Mouse (Mus musculus) embryonic facial prominence, embryonic 11.5 days (tissue): Measurements from ENCODE around the gene Ptk7. TPM values are rescaled to one million over a fixed set of nuclear protein-coding genes. Genes with fewer than 3 reads are reported as not detected.
"Not testable (repeated sequence)": the region's sequence is repeated elsewhere in the genome, so short reads cannot be mapped to it uniquely, and the experiment has no call there.

Source experiments
- ATAC-seq: fragments of 200-750 bp; cut with Nextera tagmentation; replicated peaks from 2 replicates; pipeline ENCODE4 v1.8.0; 2017; ENCODE audit warnings: low read depth; ENCODE audit not compliant: insufficient number of reproducible peaks, low FRiP score, low TSS enrichment
- DNase-seq: peaks from one replicate; pipeline ENCODE4 v3.0.0-alpha.2; 2015; ENCODE audit warnings: low spot score
- H3K27ac ChIP-seq: fragments of 300-500 bp; sonication (generic); replicated peaks from 2 replicates; pipeline ENCODE4 v1.5.1; 2014; ENCODE audit warnings: mild to moderate bottlenecking, low read depth, low read length, control low read depth
- H3K27me3 ChIP-seq: fragments of 300-500 bp; sonication (generic); 2 replicates; pipeline ENCODE4 v1.6.1; 2014; ENCODE audit warnings: mild to moderate bottlenecking, low read length, moderate library complexity, mixed read lengths; ENCODE audit not compliant: control insufficient read depth, insufficient read depth
- H3K36me3 ChIP-seq: fragments of 300-500 bp; sonication (generic); replicated peaks from 2 replicates; pipeline ENCODE4 v1.6.1; 2014; ENCODE audit warnings: low read depth, mild to moderate bottlenecking, low read length, moderate library complexity, mixed read lengths; ENCODE audit not compliant: control insufficient read depth, insufficient read depth
- H3K4me1 ChIP-seq: fragments of 300-500 bp; sonication (generic); 2 replicates; pipeline ENCODE4 v1.6.1; 2014; ENCODE audit warnings: low read length, mixed read lengths; ENCODE audit not compliant: control insufficient read depth, insufficient read depth
- H3K4me2 ChIP-seq: fragments of 300-500 bp; sonication (generic); 2 replicates; pipeline ENCODE4 v1.6.1; 2014; ENCODE audit warnings: low read depth, mild to moderate bottlenecking, control low read depth, low read length, moderate library complexity
- H3K4me3 ChIP-seq: fragments of 300-500 bp; sonication (generic); 2 replicates; pipeline ENCODE4 v1.5.1; 2014; ENCODE audit warnings: low read depth, low read length, control low read depth
- H3K9ac ChIP-seq: fragments of 300-500 bp; sonication (generic); replicated peaks from 2 replicates; pipeline ENCODE4 v1.6.1; 2014; ENCODE audit warnings: mild to moderate bottlenecking, control low read depth, low read length
- H3K9me3 ChIP-seq: fragments of 300-500 bp; sonication (generic); replicated peaks from 2 replicates; pipeline ENCODE4 v1.6.1; 2016; ENCODE audit warnings: mild to moderate bottlenecking, low read length, inconsistent platforms, mixed read lengths; ENCODE audit not compliant: control insufficient read depth
- WGBS: fragments of 180-500 bp; shearing (Covaris S2); extraction: QIAGEN DNeasy Blood & Tissue Kit; methylation state at CpG from one replicate; pipeline ENCODE4 v1.1.7; 2014; 5-methylcytosine and 5-hydroxymethylcytosine counted together
- polyA plus RNA-seq: library from polyadenylated mRNA; unstranded; fragments of >200 nt; fragmentation: Nextera tagmentation; extraction: Ambion mirVana; gene quantifications from 2 replicates; pipeline ENCODE4 v1.2.1, GENCODE M21; 2014

Ptk7 gene
- polyA plus RNA-seq, 1 experiment from 2014 or later: 25.7 TPM

- no peaks in the 10 kb centered on the region for H3K9me3 ChIP-seq
- no peaks in the 10 kb centered on the region for H3K36me3 ChIP-seq
- 92% methylated on average over 5 of the region's 5 CpGs for WGBS
- no peak overlapping the region for H3K9ac ChIP-seq
- DNase-seq: no peak
- peaks cover 10% of the 10 kb centered on the region for H3K4me1 ChIP-seq
- no peak overlapping the region for H3K4me2 ChIP-seq
- no peak overlapping the region for H3K27ac ChIP-seq
- no peaks in the 10 kb centered on the region for H3K27me3 ChIP-seq
- ATAC-seq: no peak
- no peak overlapping the region for H3K4me3 ChIP-seq
These were observed 71.2 kb downstream of the Ptk7 start for GRCm38 (mm10) chr17:46558151-46558550.

- H3K9me3 ChIP-seq, H3K27ac ChIP-seq, H3K4me3 ChIP-seq, DNase-seq, ATAC-seq, H3K27me3 ChIP-seq, H3K36me3 ChIP-seq: not testable (repeated sequence)
- H3K4me2 ChIP-seq: peak overlapping the region; percentile 76
- peaks cover 12% of the 10 kb centered on the region for H3K4me1 ChIP-seq
- H3K9ac ChIP-seq: peak overlapping the region; percentile 74
These were observed 72.0 kb downstream of the Ptk7 start for GRCm38 (mm10) chr17:46557321-46557720.

GRCm38 (mm10) chr17:46556584-46556945, 72.7 kb downstream of the Ptk7 start:
- peaks cover under 1% of the 10 kb centered on the region; the same call in 1 of the 2 replicates for H3K36me3 ChIP-seq
- H3K27me3 ChIP-seq: no peaks in the 10 kb centered on the region
- no peak; the same call in 1 of the 2 replicates for ATAC-seq
- H3K9ac ChIP-seq: peak overlapping the region; percentile 74
- H3K9me3 ChIP-seq: no peaks in the 10 kb centered on the region
- WGBS: 0% methylated on average over 11 of the region's 11 CpGs
- peak overlapping the region; percentile 99 for H3K4me3 ChIP-seq
- peaks cover 12% of the 10 kb centered on the region for H3K4me1 ChIP-seq
- H3K27ac ChIP-seq: peak overlapping the region; percentile 85
- peak; percentile 61 for DNase-seq
- H3K4me2 ChIP-seq: peak overlapping the region; percentile 76

GRCm38 (mm10) chr17:46555673-46556583, 73.4 kb downstream of the Ptk7 start, which contains the start of gene Srf:
TSS of gene Srf (minus strand) at chr17:46556175.
- Histone ChIP-seq H3K4me3 (peak within 1 kb of the TSS; percentile 99), H3K27me3 (no peaks in the 10 kb centered on the region), H3K9ac (peak within 1 kb of the TSS; percentile 97), H3K27ac (peak within 1 kb of the TSS; percentile 85), H3K4me1 (peaks cover 12% of the 10 kb centered on the region), H3K9me3 (no peaks in the 10 kb centered on the region), H3K4me2 (peak within 1 kb of the TSS; percentile 87), H3K36me3 (peaks cover 3% of the 10 kb centered on the region)
- ATAC-seq (peak; percentile 90), DNase-seq (peak; percentile 99)
- WGBS: under 1% methylated on average over 63 of the region's 87 CpGs

GRCm38 (mm10) chr17:46554977-46555672, 74.2 kb downstream of the Ptk7 start:
- Histone ChIP-seq H3K4me1 (peaks cover 12% of the 10 kb centered on the region), H3K9me3 (no peaks in the 10 kb centered on the region), H3K4me3 (peak overlapping the region; percentile 99), H3K27me3 (no peaks in the 10 kb centered on the region), H3K36me3 (peaks cover 3% of the 10 kb centered on the region), H3K9ac (peak overlapping the region; percentile 97), H3K4me2 (peak overlapping the region; percentile 87), H3K27ac (peak overlapping the region; percentile 83)
- DNase-seq (peak; percentile 53), ATAC-seq (0 out of 2 replicates have a peak, but pooled peaks have one; percentile 1)
- WGBS: under 1% methylated on average over 69 of the region's 75 CpGs

- H3K4me2 ChIP-seq: peak overlapping the region; percentile 87
- ATAC-seq: no peak
- peak overlapping the region; percentile 97 for H3K9ac ChIP-seq
- H3K27ac ChIP-seq: no peak overlapping the region
- H3K27me3 ChIP-seq: no peaks in the 10 kb centered on the region
- H3K4me3 ChIP-seq: peak overlapping the region; percentile 99
- WGBS: 0% methylated on average over 11 of the region's 11 CpGs
- peaks cover 12% of the 10 kb centered on the region for H3K4me1 ChIP-seq
- H3K36me3 ChIP-seq: peaks cover 7% of the 10 kb centered on the region
- H3K9me3 ChIP-seq: no peaks in the 10 kb centered on the region
- peak; percentile 35 for DNase-seq
These were observed 74.7 kb downstream of the Ptk7 start for GRCm38 (mm10) chr17:46554646-46554976.

GRCm38 (mm10) chr17:46553926-46554325, 75.4 kb downstream of the Ptk7 start:
- 72% methylated on average over 3 of the region's 3 CpGs for WGBS
- Histone ChIP-seq H3K27me3 (no peaks in the 10 kb centered on the region), H3K27ac (no peak overlapping the region), H3K4me1 (peaks cover 12% of the 10 kb centered on the region), H3K36me3 (peaks cover 7% of the 10 kb centered on the region), H3K4me3 (peak overlapping the region; percentile 99), H3K4me2 (peak overlapping the region; percentile 87), H3K9ac (peak overlapping the region; percentile 97), H3K9me3 (no peaks in the 10 kb centered on the region)
- DNase-seq: no peak
- no peak for ATAC-seq

- H3K4me2 ChIP-seq: peak overlapping the region; percentile 87
- H3K36me3 ChIP-seq: peaks cover 10% of the 10 kb centered on the region
- DNase-seq (no peak), ATAC-seq (no peak)
- H3K27ac ChIP-seq: 0 out of 2 replicates have a peak overlapping the region, but pooled peaks have one; percentile 20
- H3K4me1 ChIP-seq: peaks cover 12% of the 10 kb centered on the region
- peak overlapping the region; percentile 23 for H3K9ac ChIP-seq
- WGBS: 37% methylated on average over 11 of the region's 11 CpGs
- no peaks in the 10 kb centered on the region for H3K9me3 ChIP-seq
- peak overlapping the region; percentile 99 for H3K4me3 ChIP-seq
- no peaks in the 10 kb centered on the region for H3K27me3 ChIP-seq
These were observed 75.8 kb downstream of the Ptk7 start for GRCm38 (mm10) chr17:46553469-46553868.
